Mouse (Mus musculus): ENCODE measurements around the gene Asb5.

- TF ChIP-seq CTCF (IDR thresholded peaks at IDR 0.05; ENCODE audit: low read depth, low read length) (no peak), POLR2A (IDR thresholded peaks at IDR 0.05; ENCODE audit: extremely low read depth, insufficient read depth, low read length) (no peak)
Measured at GRCm38 (mm10) chr8:54594634-54595033, 65.3 kb downstream of the Asb5 start.

All from liver, adult 2 months (tissue).